Mouse (Mus musculus) adrenal gland, adult 18-20 months (tissue): ENCODE data around the gene Stk39. TPM values are rescaled to one million over a fixed set of nuclear protein-coding genes. Genes with fewer than 3 reads are reported as not detected.

Source experiments
- DNase-seq, 2 experiments: peaks; one replicate each; pipeline ENCODE4 v3.0.0; 2021 to 2022; ENCODE audit warnings: low spot score in 2 of 2
- total RNA-seq, 2 experiments: library from RNA; stranded (reverse); gene quantifications; 1 replicate in 1 of 2; 2 replicates in 1 of 2; pipeline ENCODE4 v1.2.3; 2021

Stk39 gene
- total RNA-seq, 2 experiments from 2014 or later: 48.1 to 55.6 TPM

DNA sequence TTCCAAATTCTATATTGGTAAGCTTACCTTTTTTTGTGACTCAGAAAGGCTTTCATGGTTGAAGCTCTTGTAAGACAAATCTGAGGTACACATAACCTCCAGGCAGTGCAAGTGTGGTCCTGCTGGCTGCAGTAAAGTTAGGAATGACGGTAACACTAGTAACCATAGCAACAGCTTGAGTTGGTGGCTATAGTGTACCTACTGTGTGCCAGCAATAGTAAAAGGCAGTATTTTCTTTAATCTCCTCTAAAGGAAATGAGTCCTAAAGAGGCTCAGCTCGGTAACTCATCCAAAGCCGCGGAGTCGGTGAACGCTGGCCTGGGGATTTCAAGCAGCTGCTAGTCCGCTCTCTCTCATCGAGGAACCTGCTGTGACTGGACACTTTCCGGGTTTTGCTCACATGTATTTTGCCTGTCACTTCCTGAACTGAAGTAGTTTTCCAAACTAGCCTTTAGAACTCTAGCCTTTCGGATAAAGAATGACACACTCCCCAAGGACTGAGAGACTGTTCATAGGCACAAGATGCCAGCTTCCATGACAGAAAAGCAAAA, 85.7 kb downstream of the Stk39 start:
- DNase-seq: no peak

DNA sequence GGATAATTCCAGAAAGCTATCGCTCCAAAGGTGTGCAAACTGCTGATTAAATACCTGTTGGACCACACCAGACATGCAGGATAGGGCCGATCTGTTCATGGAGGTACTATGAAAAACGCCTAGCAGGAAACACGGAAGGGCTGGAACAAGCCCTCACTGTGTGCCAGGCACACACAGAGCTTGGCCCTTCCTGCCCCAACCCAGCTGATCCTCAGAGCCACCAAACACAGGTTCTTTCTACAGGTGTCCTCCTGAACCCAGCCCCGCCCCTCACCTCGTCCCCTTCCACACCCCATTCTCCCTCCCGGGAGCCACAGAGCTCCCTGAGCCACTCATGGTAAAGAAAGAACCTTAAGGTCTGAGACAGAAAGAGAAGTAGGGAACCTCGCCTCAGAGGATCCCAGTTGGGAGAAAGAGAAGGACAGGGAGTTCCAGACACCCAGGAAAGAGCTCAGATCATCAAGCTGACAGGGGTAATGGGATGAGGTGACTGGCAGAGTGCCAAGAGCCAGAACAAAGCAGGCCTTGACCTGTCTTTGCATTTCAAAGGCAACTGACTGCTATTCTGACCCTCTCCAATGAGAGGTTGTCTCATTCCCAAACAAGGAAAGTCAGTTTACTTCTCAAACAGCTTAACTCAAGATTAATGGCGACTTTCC, 86.3 kb downstream of the Stk39 start:
- DNase-seq: no peak

DNA sequence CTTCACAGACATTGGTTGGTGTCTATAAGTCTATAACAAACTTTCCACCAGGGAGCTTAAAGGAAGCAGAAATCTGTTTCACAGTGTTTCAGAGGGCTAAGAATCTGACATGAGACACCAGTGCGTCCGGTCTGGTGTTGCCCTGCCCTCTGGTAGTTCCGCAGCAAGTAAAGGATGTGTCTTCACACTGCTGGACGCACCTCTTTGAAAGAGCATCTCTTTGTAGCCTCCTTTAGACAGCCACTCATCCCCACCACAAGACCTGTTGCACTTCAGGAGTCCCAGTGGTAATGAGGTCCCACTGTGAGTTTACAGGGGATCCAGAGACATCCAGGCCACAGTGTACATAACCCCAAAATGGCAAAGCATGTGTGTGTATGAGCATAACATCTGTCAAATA, 88.1 kb downstream of the Stk39 start:
- no peak for DNase-seq

GRCm38 (mm10) chr2:68382394-68383059, 89.5 kb downstream of the Stk39 start:
- no peak for DNase-seq

DNA sequence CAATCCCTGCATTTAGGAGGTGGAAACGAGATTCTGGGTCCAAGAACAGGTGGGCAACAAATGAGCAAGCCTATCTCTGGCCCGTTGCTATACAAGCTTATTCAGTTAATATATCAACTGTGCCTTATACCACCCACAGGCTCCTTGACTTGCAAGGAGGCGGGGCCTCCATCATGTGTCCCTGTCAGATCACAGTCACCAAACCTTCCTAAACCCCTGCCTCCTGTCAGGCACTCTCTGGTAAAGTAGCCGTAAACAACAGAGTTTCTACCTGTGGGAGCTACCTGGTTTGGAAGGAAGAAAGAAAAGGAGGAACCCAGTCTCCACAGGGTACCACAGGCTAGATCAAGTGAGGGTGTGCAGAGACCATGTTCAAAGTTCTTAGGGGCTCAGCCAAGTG, 90.2 kb downstream of the Stk39 start:
- no peak for DNase-seq

DNA sequence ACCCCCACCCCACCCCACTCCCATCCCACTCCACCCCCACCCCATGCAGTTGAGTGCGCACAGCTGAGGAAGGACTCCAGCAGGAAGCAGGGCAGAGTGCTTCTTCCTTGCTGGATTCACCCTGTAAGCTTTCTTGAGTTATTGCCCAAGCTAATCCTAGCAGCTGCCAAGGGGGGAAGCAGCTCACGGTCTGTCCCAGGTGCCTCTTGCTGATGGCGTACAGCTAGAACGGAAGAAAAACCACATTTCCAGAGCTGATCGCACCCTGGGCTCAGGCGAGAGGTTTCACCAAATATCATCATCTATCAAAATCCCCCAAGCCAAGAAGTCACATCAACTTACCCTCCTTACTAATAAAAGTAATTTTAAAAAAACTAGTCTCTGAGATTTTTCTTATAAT, 90.9 kb downstream of the Stk39 start:
- DNase-seq: no peak

DNA sequence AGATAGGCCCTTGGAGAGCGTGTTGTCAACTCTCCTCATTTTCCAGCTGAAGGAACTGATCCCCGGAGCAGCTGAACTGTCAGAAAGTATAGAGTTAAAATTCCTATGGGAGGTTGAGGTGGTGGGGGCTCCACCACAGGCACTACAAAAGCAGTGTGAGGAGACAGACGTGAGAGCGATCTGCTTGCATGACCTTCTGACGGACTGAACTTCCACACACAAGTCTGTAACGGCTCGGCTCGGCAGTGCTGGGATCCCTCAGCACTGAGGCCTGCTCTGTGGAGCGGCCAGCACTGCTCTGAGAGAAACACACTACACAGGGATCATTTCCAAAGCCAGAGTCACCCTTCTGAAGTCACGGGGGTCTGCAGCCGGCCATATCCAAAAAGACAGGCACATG, 92.4 kb downstream of the Stk39 start:
- no peak for DNase-seq

- no peak for DNase-seq
These were observed 93.7 kb downstream of the Stk39 start for GRCm38 (mm10) chr2:68378319-68378718.

DNA sequence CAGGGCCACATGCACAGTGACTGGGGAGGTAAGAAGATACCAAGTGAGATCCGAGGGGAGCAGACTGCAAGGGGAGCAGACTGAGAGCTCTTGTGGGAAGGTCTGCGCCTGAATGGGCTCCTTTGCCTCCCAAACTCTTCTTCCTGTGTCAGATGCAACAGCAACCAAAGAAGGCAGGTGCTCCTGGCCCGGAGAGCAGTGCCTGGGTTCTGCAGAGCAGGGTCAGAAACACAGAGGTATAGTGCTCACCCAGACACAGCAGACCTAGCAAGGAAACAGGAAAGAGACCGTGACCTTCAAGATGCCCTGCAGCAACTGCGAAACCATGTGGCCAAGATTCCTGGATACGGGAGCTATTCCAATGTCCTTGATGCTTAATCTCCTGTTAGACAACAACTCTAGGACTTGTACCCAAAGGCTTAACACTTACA, 94.8 kb downstream of the Stk39 start:
- no peak for DNase-seq

GRCm38 (mm10) chr2:68376660-68377059, 95.4 kb downstream of the Stk39 start:
- peak; percentile 57 to 79 for DNase-seq

DNA sequence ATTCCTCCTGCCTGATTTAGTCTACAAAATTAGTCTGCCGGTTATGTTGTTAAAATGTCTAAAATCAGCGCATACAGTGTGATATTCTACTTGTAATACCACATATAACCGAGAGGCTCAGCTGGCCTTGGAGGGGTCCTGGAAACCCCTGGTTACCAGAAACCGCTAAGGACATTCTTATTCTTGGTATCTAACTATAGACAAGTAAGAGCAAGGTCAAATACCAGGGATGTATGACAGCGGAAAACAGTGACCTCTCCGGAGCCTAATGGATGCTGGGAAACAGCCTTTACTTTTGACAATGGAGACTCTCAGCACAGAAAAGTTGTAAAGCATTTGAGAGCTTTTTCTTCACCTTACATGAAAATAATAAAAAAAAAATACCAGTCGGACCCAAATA, 97.9 kb downstream of the Stk39 start:
- no peak for DNase-seq

GRCm38 (mm10) chr2:68371912-68372311, 100.2 kb downstream of the Stk39 start:
- no peak for DNase-seq

DNA sequence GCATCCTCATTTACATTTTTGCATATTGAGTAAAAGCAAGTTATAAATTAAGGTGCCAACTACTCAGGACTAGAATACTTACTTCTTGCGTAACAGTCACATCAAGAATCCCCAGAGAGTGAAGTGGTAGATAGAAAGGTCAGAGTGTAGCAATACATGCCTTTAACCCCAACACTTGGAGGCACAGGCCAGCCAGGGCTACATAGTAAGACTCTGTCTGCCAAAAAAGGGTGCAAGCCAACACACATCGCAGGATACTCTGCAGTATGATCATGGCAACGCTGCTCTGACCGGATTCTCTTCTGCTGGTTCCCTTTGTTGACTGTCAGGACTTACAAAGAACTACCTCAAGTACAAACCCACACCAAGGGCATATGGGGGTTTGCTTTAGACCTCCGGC, 101.7 kb downstream of the Stk39 start:
- DNase-seq: no peak

DNA sequence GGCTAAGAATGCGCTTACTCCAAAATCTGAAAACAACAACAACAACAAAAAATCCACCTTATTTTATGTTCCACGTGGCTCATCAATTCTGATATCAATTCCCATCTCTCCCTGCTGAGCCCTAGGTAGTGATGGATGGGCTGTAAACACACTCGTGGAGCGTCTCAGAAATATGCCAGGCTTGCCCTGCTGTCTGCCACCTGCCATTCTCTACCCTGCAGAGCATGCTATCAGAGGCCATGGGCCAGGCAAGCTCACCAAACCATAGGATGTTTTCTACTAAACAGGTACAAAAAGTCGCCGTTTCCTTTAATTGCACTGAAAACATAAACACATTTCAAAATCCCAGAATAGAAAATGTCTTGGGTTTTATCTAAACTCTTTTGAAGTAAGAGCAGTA, 103.0 kb downstream of the Stk39 start:
- no peak for DNase-seq

GRCm38 (mm10) chr2:68367944-68368343, 104.1 kb downstream of the Stk39 start:
- DNase-seq: peak in 1 of 2 experiments; percentile 31

DNA sequence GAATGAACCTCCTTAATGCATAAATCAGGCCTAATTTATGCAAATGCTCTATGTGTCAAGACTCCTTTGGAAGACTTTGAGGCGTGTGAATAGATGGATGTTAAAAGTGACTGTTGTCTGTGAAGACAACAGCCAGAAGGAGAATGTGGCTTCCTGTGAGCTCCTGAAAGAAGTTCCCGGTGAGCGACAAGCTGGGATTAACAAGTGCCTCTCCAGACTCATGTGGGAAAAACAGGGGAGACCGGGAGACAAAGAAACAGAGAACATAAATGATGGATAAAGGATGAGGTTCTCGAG, 105.2 kb downstream of the Stk39 start:
- no peak for DNase-seq

GRCm38 (mm10) chr2:68366091-68366896, 105.8 kb downstream of the Stk39 start:
- DNase-seq: no peak

GRCm38 (mm10) chr2:68365504-68365903, 106.6 kb downstream of the Stk39 start:
- DNase-seq: no peak

DNA sequence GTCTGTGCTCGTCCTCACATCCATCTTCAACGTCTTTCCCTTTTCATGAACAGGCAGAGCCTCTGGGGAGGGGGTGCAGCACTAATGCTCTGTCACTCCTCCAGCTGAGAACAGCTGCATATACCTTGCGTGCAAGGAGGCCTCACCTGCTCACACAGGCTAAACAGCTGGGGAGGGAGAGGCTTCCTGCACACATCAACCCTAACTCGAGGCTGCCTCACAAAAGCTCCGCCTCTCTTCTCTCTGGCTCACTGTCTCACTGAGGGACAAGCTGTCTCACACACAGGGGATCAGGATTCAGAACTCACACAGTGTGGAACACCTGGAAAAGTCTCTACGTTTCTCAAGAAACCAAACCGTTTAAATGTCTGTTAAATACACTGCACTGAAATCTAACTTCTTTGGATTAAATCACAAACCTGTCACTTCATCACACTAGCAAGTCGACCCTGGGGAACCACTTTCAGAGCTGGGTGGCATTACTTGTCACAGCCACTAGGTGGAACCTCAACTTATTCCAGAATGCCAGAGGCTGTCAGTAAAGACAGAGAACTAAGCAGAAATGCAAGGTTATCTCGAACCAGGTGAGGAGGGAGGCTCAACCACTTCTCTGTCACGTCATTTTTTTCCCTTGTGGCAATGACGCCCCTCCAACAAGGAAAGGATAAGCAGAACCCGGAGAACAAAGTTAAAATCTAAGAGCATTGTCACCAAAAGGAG, 107.7 kb downstream of the Stk39 start:
- peak in 1 of 2 experiments; percentile 35 for DNase-seq

GRCm38 (mm10) chr2:68363159-68363558, 108.9 kb downstream of the Stk39 start:
- no peak for DNase-seq

DNA sequence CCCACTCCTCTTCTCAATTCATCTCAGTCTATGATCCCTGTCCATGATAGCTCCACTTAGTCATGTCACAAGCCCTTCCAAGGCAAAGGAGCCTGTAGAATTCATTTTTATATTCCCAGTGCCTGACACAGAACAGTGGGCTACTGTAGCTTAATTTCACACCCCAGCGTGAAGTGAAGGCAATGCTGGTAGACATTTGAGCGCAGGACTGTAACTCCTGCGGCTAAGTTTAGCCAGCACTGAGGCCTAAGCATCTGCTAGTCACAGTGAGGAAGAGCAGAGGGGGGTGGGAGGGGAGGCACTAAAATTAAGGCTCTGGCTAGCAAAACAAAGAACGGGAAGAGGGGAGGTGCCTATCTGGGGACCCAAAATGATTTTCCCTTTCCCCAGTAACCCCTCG, 110.4 kb downstream of the Stk39 start:
- no peak for DNase-seq
